In the genomic region with DNA sequence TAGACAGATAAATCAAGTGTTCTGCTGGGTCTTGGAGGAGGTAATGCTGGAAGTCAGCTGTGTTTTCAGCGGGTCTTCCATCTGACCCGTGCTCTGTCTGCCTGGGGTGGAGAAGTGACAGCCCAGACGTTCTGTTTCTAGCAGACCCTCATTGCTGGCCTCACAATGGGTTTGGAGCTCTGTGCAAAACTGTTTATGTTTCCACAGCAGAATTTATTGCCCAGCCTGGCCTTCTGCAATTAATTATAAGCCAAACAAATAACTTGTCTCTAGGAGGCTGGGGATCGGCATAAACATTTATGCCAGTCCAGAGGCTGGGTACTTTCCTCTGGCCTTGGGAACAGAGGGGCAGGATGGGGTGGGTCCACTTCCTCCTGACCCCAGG, we compare ENCODE assay signal across 10 mouse cellular contexts. TPM values are rescaled to one million over a fixed set of nuclear protein-coding genes. Genes with fewer than 3 reads are reported as not detected.
DNase-seq lines count a peak whose midpoint lies in the region; ATAC-seq and TF ChIP-seq lines count a peak whose summit lies in the region.
"Had no signal": no experiment of that assay in that cellular context is flagged by ENCODE, and none has a peak within 500 bp of the region (broad histone marks: within the 10 kb centered on the region; RNA-seq: fewer than 3 reads in every experiment).

No protein-coding gene starts in this region.

- H3K4me1 ChIP-seq in kidney, embryonic 15.5 days = peaks cover 37% of the 10 kb centered on the region
- H3K4me1 ChIP-seq in neural tube, embryonic 14.5 days (ENCODE audit: control insufficient read depth, insufficient read depth, low read length) = peaks cover 19% of the 10 kb centered on the region

- WGBS in kidney, embryonic 15.5 days = 17% methylated on average over 4 of the region's 4 CpGs
- 12% methylated on average over 4 of the region's 4 CpGs for WGBS in neural tube, embryonic 14.5 days

- DNase-seq in gastrocnemius, adult 2 months = no peak
- no peak for DNase-seq in gastrocnemius, postnatal 36 days
- no peak for DNase-seq in kidney, adult 11 months
- DNase-seq in kidney, postnatal 14 days = peak; percentile 48
- DNase-seq in retina, embryonic 14.5 days (ENCODE audit: low spot score) = no peak
- no peak for DNase-seq in thymus, postnatal 25 days
- DNase-seq: adrenal gland, adult 8-10 months had no signal

- no peak overlapping the region for H3K4me3 ChIP-seq in gastrocnemius, adult 2 months
- H3K4me3 ChIP-seq in kidney, embryonic 15.5 days (replicated peaks) = no peak overlapping the region
- H3K4me3 ChIP-seq in neural tube, embryonic 14.5 days (ENCODE audit: low read depth, low read length) = no peak overlapping the region
- H3K4me3 ChIP-seq: midbrain, embryonic 10.5 days had no signal

- no peaks in the 10 kb centered on the region for H3K27me3 ChIP-seq in kidney, embryonic 15.5 days
- H3K27me3 ChIP-seq in neural tube, embryonic 14.5 days (ENCODE audit: control insufficient read depth, insufficient read depth, low read length) = no peaks in the 10 kb centered on the region

- no peak for TF ChIP-seq CTCF in gastrocnemius, adult 2 months (IDR thresholded peaks at IDR 0.05)

- H3K9ac ChIP-seq in kidney, embryonic 15.5 days = no peak overlapping the region
- H3K9ac ChIP-seq in neural tube, embryonic 14.5 days (replicated peaks; ENCODE audit: low read depth, low read length) = no peak overlapping the region

- 0 out of 2 replicates have a peak, but pooled peaks have one; percentile 13 for ATAC-seq in kidney, embryonic 15.5 days (replicated peaks; ENCODE audit: low FRiP score)
- no peak for ATAC-seq in neural tube, embryonic 14.5 days (ENCODE audit: low read depth)

- H3K27ac ChIP-seq in gastrocnemius, adult 2 months = 0 out of 2 replicates have a peak overlapping the region, but pooled peaks have one; percentile 1
- peak overlapping the region; percentile 81 for H3K27ac ChIP-seq in kidney, embryonic 15.5 days
- H3K27ac ChIP-seq in neural tube, embryonic 14.5 days (ENCODE audit: low read depth, low read length) = peak overlapping the region; percentile 40
- H3K27ac ChIP-seq: midbrain, embryonic 10.5 days had no signal

- intact Hi-C loops in gastrocnemius, adult 2 months (cut with DNase I) = no loop called here
- intact Hi-C loops in gastrocnemius, postnatal 36 days (cut with DNase I) = no loop called here

- no peaks in the 10 kb centered on the region for H3K9me3 ChIP-seq in kidney, embryonic 15.5 days (replicated peaks)
- H3K9me3 ChIP-seq in neural tube, embryonic 14.5 days (ENCODE audit: control insufficient read depth, low read length) = no peaks in the 10 kb centered on the region
- H3K9me3 ChIP-seq: midbrain, embryonic 10.5 days had no signal

- H3K4me2 ChIP-seq in kidney, embryonic 15.5 days = peak overlapping the region; percentile 22; the same call in 1 of the 2 replicates
- no peak overlapping the region for H3K4me2 ChIP-seq in neural tube, embryonic 14.5 days (ENCODE audit: low read depth, low read length)

- H3K36me3 ChIP-seq in kidney, embryonic 15.5 days = no peaks in the 10 kb centered on the region
- no peaks in the 10 kb centered on the region for H3K36me3 ChIP-seq in neural tube, embryonic 14.5 days (ENCODE audit: control insufficient read depth, insufficient read depth, low read length)

RNA-seq across cellular contexts. Expression of a gene that starts 18.6 kb away (rescaled TPM):
- total RNA-seq in gastrocnemius, adult 2 months (2021) = 10 to 100 TPM in 1 of 2 experiments, 1 to 10 TPM in 1; 6.9 to 10.8 TPM
- 1 to 10 TPM; 7.8 to 8.6 TPM for total RNA-seq in gastrocnemius, postnatal 36 days (2021)
- 9.4 and 11.7 TPM in 2 replicates for polyA plus RNA-seq in kidney, embryonic 15.5 days (2015; fragmentation: Nextera tagmentation; extraction: Ambion mirVana)
- polyA plus RNA-seq in neural tube, embryonic 14.5 days (2014; fragmentation: Nextera tagmentation; extraction: Ambion mirVana) = 9.9 and 11.5 TPM in 2 replicates

Comparison
In these comparisons a context has a peak if more than half of its experiments do, and no peak if none do; other contexts are left out.
1. H3K27ac ChIP-seq: peak in every context shown above with its lines; median percentile 81 in kidney, embryonic 15.5 days; 40 in neural tube, embryonic 14.5 days; 1 in gastrocnemius, adult 2 months.